Mouse (Mus musculus) hindlimb bud, embryonic 11.5 days (tissue): ENCODE results near the gene Cand1.

ENCODE experiments used
- DNase-seq: peaks from one replicate; pipeline ENCODE4 v3.0.0-alpha.2; 2012; ENCODE audit warnings: low read depth, low spot score; ENCODE audit errors: extremely low spot score

Cand1 gene

DNA sequence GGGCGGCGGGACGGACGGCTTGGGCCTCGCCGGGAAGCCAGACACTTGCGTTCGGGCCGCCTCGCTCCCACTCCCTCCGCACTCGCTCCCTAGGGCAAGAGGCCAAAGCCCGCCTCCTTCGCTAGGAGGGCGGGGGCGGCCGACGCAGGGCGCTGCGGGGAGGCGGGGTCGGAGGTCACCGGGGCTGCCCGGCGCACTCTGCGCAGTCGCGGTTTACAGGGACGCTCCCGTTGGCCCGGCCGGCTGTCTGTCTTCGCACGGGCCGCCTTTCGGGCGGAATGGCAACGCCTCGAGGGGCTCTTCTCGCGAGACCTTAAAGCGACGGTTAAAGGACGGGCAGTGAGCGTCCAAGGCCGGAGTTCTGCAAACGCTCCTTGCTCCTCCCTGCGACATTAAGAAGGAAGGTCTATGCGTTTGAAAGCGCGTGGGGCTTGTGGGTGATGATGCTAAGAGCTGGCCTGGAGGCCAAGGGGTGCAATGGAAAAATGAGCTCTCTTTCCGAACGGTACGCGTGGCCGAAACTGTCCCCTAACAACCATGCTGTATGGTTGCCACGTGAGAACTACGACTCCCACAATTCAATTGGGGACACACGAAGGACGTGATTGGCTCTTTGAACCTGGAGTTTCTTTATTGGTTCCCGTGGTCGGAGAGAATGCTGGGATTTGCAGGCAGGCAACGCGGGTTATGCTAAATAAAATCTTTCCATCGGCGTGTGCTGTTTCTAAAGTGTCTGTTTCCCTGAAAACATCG is at the start of gene Cand1:
Gene Cand1 (minus strand): TSS at position 87 of the 753 bp plus-strand sequence.
- DNase-seq, result peak; percentile 96

DNA sequence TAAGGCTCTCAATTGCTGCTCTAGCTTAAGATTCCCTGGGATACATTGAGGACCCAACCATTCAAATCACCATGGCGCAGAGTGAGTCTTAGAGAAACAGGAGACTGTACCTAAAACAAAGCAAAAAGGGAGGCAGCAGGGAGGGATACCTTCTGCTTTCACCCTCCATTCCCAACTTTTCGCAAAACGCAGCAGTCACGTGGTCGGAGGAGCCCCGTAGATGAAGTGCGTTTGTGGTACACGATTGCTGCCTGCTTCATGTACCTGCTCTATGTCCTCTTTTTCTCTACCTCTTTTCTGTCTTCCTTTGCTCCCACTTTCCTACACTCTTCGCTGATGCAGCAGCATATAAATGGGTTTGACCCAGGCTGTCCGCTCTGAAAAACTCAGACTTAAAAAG is 39.0 kb upstream of the Cand1 start:
- DNase-seq, result no peak

DNA sequence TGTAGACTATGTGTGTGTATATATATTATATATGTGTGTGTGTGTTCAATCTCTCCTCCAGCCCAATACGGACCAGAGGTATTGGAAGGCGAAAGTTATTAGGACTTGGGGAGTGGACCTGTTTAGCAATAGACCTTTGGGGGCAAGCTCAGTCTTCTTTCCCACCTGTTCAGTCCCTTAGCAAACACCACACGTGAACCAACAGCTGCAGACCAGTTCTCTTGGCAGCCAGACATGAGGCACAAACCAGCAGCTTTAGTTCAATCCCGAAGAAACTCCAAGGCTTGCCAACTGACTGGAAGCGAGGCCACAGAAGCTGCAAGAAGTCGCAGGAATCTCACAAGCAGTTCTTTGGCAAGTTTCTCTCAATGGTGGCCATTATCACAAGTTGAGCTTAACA is 34.5 kb upstream of the Cand1 start:
- no peak for DNase-seq

GRCm38 (mm10) chr10:119272536-119272935 is 32.7 kb upstream of the Cand1 start:
- no peak for DNase-seq

DNA sequence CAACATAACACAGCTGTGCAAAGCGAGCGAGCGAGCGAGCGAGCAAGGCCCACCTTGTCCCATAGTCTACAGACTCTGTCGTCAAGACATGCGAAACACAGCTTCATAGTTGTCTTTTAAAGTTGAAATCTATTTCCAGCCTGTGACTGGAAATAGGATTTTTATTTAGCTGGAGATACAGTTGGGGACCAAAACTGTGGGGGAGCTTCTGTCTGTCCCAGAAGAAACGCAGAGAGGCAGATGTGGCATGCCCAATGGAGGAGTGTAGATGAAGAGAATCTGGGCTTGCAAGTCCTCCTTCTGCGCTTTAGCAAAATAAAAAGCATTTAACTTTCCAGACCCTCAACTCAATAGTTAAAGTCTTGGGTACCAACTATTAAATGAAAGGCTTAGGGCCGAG is 32.1 kb upstream of the Cand1 start:
- DNase-seq, result no peak

DNA sequence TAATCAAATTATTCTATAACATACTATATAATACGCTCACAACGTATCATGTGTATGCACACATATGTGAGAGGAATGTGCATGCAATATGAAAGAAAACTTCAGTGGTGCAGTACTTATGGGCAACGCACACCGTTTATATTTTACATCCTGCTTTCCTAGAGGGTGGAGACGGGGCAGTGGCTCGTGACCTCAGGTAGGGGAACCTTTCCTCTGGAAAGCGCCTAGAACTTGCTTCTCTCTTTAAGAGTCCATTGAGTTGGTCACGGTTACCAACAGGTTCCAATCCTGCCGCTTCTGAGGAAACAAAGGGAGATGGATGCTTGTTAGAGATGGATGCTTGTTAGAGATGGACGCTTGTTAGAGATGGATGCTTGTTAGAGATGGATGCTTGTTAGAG is 31.2 kb upstream of the Cand1 start:
- DNase-seq, result no peak

- DNase-seq, result no peak
Measured at GRCm38 (mm10) chr10:119270384-119270985, 30.6 kb upstream of the Cand1 start.

DNA sequence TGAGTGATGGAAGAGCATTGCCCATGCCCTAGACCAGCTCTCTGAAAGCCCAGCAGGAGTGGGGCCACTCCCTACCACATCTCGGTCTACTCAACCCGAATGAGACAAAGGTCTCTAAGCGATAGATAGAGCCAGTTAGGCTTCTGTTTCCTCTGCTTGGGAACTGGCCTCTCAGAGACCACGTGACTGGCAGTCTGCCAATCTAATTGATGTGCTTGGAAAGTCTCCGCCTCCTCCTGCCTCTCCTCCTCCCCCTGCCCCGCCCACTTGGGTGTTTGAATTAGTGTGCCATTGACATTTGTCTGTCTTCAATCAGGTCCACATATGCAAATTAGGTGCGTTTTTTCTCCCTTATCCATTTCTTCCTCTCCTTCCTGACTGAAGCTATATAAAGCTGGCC is 24.9 kb upstream of the Cand1 start:
- DNase-seq, result no peak

- DNase-seq, result no peak
Measured at GRCm38 (mm10) chr10:119262821-119263220, 23.0 kb upstream of the Cand1 start.

DNA sequence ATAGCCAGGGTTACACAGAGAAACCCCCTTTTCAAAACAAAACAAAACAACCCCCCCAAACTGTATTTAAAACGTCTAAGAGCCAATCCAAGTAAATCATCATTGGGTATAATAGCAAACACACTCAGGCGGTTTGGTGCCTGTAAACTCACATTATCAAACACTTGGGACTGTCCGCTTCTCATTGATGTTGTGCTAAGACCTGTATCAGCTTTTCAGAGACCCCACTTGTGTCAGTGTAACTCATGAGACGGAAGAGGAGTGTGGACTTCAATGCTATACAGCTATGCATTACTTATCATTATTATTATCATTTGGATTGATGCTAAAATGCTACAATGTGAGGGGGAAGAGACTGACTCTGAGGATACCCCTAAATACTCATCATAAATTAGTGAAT is 18.0 kb upstream of the Cand1 start:
- DNase-seq, result no peak

- no peak for DNase-seq
Measured at GRCm38 (mm10) chr10:119244146-119244545, 4.3 kb upstream of the Cand1 start.

GRCm38 (mm10) chr10:119240722-119241089 is 851 bp upstream of the Cand1 start:
- no peak for DNase-seq

- DNase-seq, result no peak
Measured at GRCm38 (mm10) chr10:119239633-119239968, 254 bp downstream of the Cand1 start.

DNA sequence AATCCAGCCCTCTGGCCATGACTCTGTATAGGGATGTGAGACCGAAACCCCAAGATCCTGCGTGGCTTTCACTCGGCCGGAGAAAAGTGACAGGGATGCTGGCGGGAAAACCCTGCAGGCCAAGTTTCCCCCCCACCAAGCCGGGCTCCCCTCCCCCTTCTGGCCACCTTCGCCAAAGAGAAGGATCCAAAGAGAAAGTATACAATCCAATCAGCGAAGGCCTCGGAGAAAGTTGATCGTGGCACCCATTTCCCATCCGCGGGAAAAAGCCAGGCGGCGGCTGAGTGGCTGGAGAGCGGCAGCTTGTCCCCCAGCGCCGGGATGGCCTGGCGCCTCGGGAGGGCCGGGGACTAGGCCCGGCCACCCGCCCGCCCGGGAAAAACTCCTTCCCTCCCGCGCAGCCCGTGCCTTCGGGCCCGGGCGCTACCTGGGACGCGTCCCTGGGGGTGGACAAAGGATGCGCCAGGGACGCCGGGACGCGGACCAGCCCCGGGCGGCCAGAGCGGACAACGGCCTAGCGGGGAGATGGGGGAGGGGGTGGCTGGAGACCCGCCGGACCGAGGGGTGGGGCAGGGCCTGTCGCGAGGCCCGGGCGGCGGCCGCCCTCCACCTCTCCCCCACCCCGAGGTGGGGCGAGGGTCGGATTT is 747 bp downstream of the Cand1 start:
- no peak for DNase-seq

DNA sequence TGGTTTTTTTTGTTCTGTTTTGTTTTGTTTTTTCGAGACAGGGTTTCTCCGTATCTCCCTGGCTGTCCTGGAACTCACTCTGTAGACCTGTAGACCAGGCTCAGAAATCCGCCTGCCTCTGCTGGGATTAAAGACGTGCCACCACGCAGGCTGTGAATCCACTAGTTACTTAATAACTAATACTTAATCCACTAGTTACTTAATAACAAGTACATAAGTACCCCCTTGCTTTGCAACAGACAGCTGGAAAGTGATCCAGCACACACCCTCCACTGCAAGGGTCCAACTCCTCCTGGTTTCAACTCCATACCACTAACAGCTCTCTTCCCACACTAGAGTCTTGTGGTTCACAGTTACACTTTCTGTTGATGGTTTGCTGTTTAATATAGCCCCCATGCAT is 8.3 kb downstream of the Cand1 start:
- DNase-seq, result no peak

- no peak for DNase-seq
Measured at GRCm38 (mm10) chr10:119230703-119231102, 9.2 kb downstream of the Cand1 start.

- no peak for DNase-seq
Measured at GRCm38 (mm10) chr10:119230074-119230669, 9.7 kb downstream of the Cand1 start.

GRCm38 (mm10) chr10:119223686-119224085 is 16.2 kb downstream of the Cand1 start:
- no peak for DNase-seq

DNA sequence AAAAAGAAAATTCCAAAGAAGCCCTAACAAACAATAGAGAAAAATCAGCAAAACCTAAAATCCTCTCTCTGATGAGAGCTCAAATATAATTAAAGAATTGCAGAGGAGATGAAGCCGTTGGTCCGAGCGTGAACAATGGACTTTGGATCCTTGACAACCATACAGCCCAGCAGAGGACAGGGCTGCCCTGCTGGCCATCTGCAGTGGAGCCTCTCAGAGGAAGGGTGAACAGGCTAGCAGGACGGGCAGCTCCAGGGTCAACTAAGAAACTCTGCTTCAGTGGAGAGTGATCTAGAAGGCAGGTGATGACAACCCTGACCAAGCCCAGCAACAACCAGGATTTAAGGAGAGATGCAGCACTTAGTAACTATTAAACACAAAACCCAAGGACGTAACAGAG is 18.2 kb downstream of the Cand1 start:
- no peak for DNase-seq

DNA sequence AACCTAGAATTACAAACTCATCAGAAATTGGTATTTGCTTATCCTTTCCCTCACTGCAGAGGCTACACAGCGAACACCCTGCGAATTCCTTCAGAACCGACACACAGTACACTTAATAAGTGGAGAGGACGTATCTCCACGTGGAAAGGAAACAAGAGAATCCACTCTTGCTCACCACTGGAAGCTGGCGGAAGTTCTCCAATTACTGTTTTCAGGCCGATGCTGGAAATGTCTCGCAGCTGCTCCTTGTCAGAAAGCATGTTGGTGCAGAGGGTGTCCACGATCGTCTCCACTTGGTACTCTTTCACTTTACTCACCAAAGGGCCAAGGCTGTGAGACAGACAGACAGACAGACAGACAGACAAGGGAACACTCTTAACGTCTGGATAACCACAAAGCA is 20.4 kb downstream of the Cand1 start:
- no peak for DNase-seq

GRCm38 (mm10) chr10:119218274-119219080 is 21.4 kb downstream of the Cand1 start:
- no peak for DNase-seq
